Mouse (Mus musculus): ENCODE data around the gene Fbxw9. TPM values are rescaled to one million over a fixed set of nuclear protein-coding genes. Genes with fewer than 3 reads are reported as not detected.

The Fbxw9 gene
- polyA plus RNA-seq, 1 experiment from 2014 or later: 9.9 TPM

- 62% methylated on average over 3 of the region's 3 CpGs for WGBS (ENCODE audit: insufficient replicate concordance)
- no peaks in the 10 kb centered on the region for H3K9me3 ChIP-seq (replicated peaks)
- H3K27ac ChIP-seq (replicated peaks): no peak overlapping the region
- H3K4me2 ChIP-seq: no peak overlapping the region
- H3K36me3 ChIP-seq (replicated peaks): peaks cover 48% of the 10 kb centered on the region
- no peak overlapping the region for H3K4me3 ChIP-seq (replicated peaks)
- no peak for ATAC-seq (ENCODE audit: insufficient read depth)
- no peak overlapping the region for H3K9ac ChIP-seq
- H3K27me3 ChIP-seq: no peaks in the 10 kb centered on the region
- peaks cover 43% of the 10 kb centered on the region for H3K4me1 ChIP-seq (replicated peaks)
Measured at GRCm38 (mm10) chr8:85086238-85086637, 26.4 kb downstream of the Fbxw9 start.

- no peak overlapping the region for H3K4me2 ChIP-seq
- H3K4me1 ChIP-seq (replicated peaks): peaks cover 22% of the 10 kb centered on the region
- H3K36me3 ChIP-seq (replicated peaks): peaks cover 67% of the 10 kb centered on the region
- H3K4me3 ChIP-seq (replicated peaks): no peak overlapping the region
- no peak overlapping the region for H3K9ac ChIP-seq
- no peaks in the 10 kb centered on the region for H3K9me3 ChIP-seq (replicated peaks)
- WGBS (ENCODE audit: insufficient replicate concordance): 53% methylated on average over 2 of the region's 2 CpGs
- no peak for ATAC-seq (ENCODE audit: insufficient read depth)
- H3K27me3 ChIP-seq: no peaks in the 10 kb centered on the region
- no peak overlapping the region for H3K27ac ChIP-seq (replicated peaks)
Measured at GRCm38 (mm10) chr8:85088771-85089170, 28.9 kb downstream of the Fbxw9 start.

GRCm38 (mm10) chr8:85090856-85091255 is 31.0 kb downstream of the Fbxw9 start:
- 81% methylated on average over 11 of the region's 11 CpGs for WGBS (ENCODE audit: insufficient replicate concordance)

GRCm38 (mm10) chr8:85091526-85092090 is 31.8 kb downstream of the Fbxw9 start:
- H3K27me3 ChIP-seq: no peaks in the 10 kb centered on the region
- peaks cover 81% of the 10 kb centered on the region for H3K36me3 ChIP-seq (replicated peaks)
- ATAC-seq (ENCODE audit: insufficient read depth): no peak

More at GRCm38 (mm10) chr8:85090856-85091255, 31.0 kb downstream of the Fbxw9 start:
- H3K9ac ChIP-seq: no peak overlapping the region
- H3K4me3 ChIP-seq (replicated peaks): no peak overlapping the region
- H3K4me1 ChIP-seq (replicated peaks): 0 out of 2 replicates have a peak, but pooled peaks cover 4% of the 10 kb centered on the region
- H3K9me3 ChIP-seq (replicated peaks): no peaks in the 10 kb centered on the region
- no peak overlapping the region for H3K27ac ChIP-seq (replicated peaks)
- H3K36me3 ChIP-seq (replicated peaks): peaks cover 80% of the 10 kb centered on the region
- no peak for ATAC-seq (ENCODE audit: insufficient read depth)
- no peak overlapping the region for H3K4me2 ChIP-seq
- no peaks in the 10 kb centered on the region for H3K27me3 ChIP-seq

GRCm38 (mm10) chr8:85095051-85095450 is 35.2 kb downstream of the Fbxw9 start:
- no peak for ATAC-seq (ENCODE audit: insufficient read depth)

More at GRCm38 (mm10) chr8:85091526-85092090, 31.8 kb downstream of the Fbxw9 start:
- 68% methylated on average over 21 of the region's 21 CpGs for WGBS (ENCODE audit: insufficient replicate concordance)
- Histone ChIP-seq H3K9ac (no peak overlapping the region), H3K27ac (replicated peaks) (no peak overlapping the region), H3K4me1 (replicated peaks) (0 out of 2 replicates have a peak, but pooled peaks cover 4% of the 10 kb centered on the region), H3K4me2 (no peak overlapping the region), H3K9me3 (replicated peaks) (no peaks in the 10 kb centered on the region), H3K4me3 (replicated peaks) (no peak overlapping the region)

DNA sequence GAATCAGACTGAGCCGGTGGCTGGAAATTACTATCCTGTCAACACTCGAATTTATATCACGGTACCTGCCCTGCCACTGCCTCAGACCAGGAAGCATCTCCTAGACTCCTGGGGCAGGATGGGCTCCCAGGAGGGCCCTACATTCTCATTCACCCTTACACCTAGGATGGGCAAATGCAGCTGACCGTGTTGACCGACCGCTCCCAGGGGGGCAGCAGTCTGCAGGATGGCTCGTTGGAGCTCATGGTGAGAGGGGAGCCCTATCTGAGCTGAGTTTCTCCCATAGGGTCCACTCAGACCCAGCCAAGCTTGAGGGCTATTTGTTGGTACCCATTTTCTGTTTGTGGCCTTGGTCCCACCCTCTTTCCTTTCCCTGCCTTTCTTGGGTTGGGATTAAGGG is 35.7 kb downstream of the Fbxw9 start:
- no peaks in the 10 kb centered on the region for H3K27me3 ChIP-seq
- WGBS (ENCODE audit: insufficient replicate concordance): 81% methylated on average over 7 of the region's 7 CpGs
- no peak overlapping the region for H3K4me2 ChIP-seq
- ATAC-seq (ENCODE audit: insufficient read depth): no peak
- H3K4me1 ChIP-seq (replicated peaks): 0 out of 2 replicates have a peak, but pooled peaks cover 4% of the 10 kb centered on the region
- H3K9me3 ChIP-seq (replicated peaks): no peaks in the 10 kb centered on the region
- peaks cover 73% of the 10 kb centered on the region for H3K36me3 ChIP-seq (replicated peaks)
- no peak overlapping the region for H3K27ac ChIP-seq (replicated peaks)
- no peak overlapping the region for H3K9ac ChIP-seq
- H3K4me3 ChIP-seq (replicated peaks): no peak overlapping the region

More at GRCm38 (mm10) chr8:85095051-85095450, 35.2 kb downstream of the Fbxw9 start:
- H3K4me3 ChIP-seq (replicated peaks): no peak overlapping the region
- H3K36me3 ChIP-seq (replicated peaks): peaks cover 73% of the 10 kb centered on the region
- H3K4me2 ChIP-seq: no peak overlapping the region
- WGBS (ENCODE audit: insufficient replicate concordance): 81% methylated on average over 13 of the region's 13 CpGs
- H3K9me3 ChIP-seq (replicated peaks): no peaks in the 10 kb centered on the region
- H3K27me3 ChIP-seq: no peaks in the 10 kb centered on the region
- no peak overlapping the region for H3K27ac ChIP-seq (replicated peaks)
- H3K4me1 ChIP-seq (replicated peaks): 0 out of 2 replicates have a peak, but pooled peaks cover 4% of the 10 kb centered on the region
- H3K9ac ChIP-seq: no peak overlapping the region

DNA sequence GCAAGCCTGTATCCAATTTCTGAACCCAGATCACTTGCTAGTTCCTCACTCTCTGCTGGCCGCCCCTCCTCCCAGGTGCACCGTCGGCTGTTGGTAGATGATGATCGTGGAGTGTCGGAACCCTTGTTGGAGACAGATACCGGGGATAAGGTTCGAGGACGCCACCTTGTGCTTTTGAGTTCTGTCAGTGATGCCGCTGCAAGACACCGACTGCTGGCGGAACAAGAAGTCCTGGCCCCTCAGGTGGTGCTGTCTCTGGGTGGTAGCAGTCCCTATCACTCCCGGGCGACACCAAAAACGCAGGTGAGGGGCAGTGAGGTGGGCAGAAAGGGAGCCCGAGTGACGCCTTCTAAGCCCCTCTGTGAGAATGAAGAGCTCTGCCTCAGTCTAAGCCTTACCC is 36.3 kb downstream of the Fbxw9 start:
- H3K4me3 ChIP-seq (replicated peaks): no peak overlapping the region
- H3K4me1 ChIP-seq (replicated peaks): 0 out of 2 replicates have a peak, but pooled peaks cover 4% of the 10 kb centered on the region
- H3K4me2 ChIP-seq: no peak overlapping the region
- H3K9me3 ChIP-seq (replicated peaks): no peaks in the 10 kb centered on the region
- H3K27ac ChIP-seq (replicated peaks): no peak overlapping the region
- no peaks in the 10 kb centered on the region for H3K27me3 ChIP-seq
- peaks cover 67% of the 10 kb centered on the region for H3K36me3 ChIP-seq (replicated peaks)
- no peak for ATAC-seq (ENCODE audit: insufficient read depth)
- no peak overlapping the region for H3K9ac ChIP-seq
- 81% methylated on average over 16 of the region's 16 CpGs for WGBS (ENCODE audit: insufficient replicate concordance)

GRCm38 (mm10) chr8:85096850-85097249 is 37.0 kb downstream of the Fbxw9 start:
- no peak for ATAC-seq (ENCODE audit: insufficient read depth)
- no peaks in the 10 kb centered on the region for H3K4me1 ChIP-seq (replicated peaks)
- H3K9ac ChIP-seq: no peak overlapping the region
- no peaks in the 10 kb centered on the region for H3K9me3 ChIP-seq (replicated peaks)
- no peaks in the 10 kb centered on the region for H3K27me3 ChIP-seq
- H3K36me3 ChIP-seq (replicated peaks): peaks cover 61% of the 10 kb centered on the region
- 74% methylated on average over 4 of the region's 4 CpGs for WGBS (ENCODE audit: insufficient replicate concordance)
- no peak overlapping the region for H3K4me2 ChIP-seq
- H3K4me3 ChIP-seq (replicated peaks): no peak overlapping the region
- no peak overlapping the region for H3K27ac ChIP-seq (replicated peaks)

DNA sequence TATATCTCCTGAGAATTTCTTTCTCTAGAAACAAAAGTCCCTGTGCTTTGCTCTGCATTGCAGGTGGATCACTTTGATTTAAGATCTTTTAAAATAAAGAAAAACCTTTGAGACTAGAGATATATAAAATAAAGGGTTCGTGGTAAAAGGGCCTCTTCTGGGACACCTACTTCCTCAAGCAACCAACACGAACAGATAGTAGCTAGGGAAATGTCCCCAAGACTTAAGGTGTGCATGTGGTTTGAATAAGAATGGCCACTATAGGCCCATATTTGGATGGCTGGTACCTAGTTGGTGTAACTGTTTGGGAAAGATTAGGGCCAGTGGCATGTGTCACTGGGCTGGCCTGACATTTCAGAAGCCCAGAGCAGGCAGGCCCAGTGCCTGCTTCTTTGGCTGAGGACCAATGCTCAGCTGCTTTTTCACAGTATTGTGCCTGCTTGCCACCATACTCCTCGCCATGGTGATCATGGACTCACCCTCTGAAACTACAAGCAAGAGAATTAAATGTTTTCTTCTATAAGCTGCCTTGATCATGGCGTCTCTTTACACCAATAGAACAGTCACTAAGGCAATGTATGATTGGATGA is 40.3 kb downstream of the Fbxw9 start:
- H3K36me3 ChIP-seq (replicated peaks): peaks cover 34% of the 10 kb centered on the region
- WGBS (ENCODE audit: insufficient replicate concordance): 55% methylated on average over 4 of the region's 4 CpGs
- no peak overlapping the region for H3K4me2 ChIP-seq

GRCm38 (mm10) chr8:85113241-85113640 is 53.4 kb downstream of the Fbxw9 start:
- H3K27me3 ChIP-seq: no peaks in the 10 kb centered on the region
- WGBS (ENCODE audit: insufficient replicate concordance): 76% methylated on average over 10 of the region's 10 CpGs

More for the DNA sequence above, 40.3 kb downstream of the Fbxw9 start:
- H3K9me3 ChIP-seq (replicated peaks): no peaks in the 10 kb centered on the region
- no peaks in the 10 kb centered on the region for H3K27me3 ChIP-seq
- H3K9ac ChIP-seq: no peak overlapping the region
- H3K27ac ChIP-seq (replicated peaks): no peak overlapping the region
- H3K4me3 ChIP-seq (replicated peaks): no peak overlapping the region
- H3K4me1 ChIP-seq (replicated peaks): no peaks in the 10 kb centered on the region
- ATAC-seq (ENCODE audit: insufficient read depth): no peak

GRCm38 (mm10) chr8:85115501-85115900 is 55.6 kb downstream of the Fbxw9 start:
- H3K4me1 ChIP-seq (replicated peaks): no peaks in the 10 kb centered on the region
- 46% methylated on average over 4 of the region's 4 CpGs for WGBS (ENCODE audit: insufficient replicate concordance)
- H3K9me3 ChIP-seq (replicated peaks): no peaks in the 10 kb centered on the region
- H3K4me2 ChIP-seq: no peak overlapping the region
- H3K4me3 ChIP-seq (replicated peaks): no peak overlapping the region
- peaks cover 23% of the 10 kb centered on the region for H3K36me3 ChIP-seq (replicated peaks)
- H3K27ac ChIP-seq (replicated peaks): no peak overlapping the region
- peaks cover 10% of the 10 kb centered on the region for H3K27me3 ChIP-seq
- ATAC-seq (ENCODE audit: insufficient read depth): no peak
- no peak overlapping the region for H3K9ac ChIP-seq

More at GRCm38 (mm10) chr8:85113241-85113640, 53.4 kb downstream of the Fbxw9 start:
- no peak overlapping the region for H3K4me3 ChIP-seq (replicated peaks)
- no peak overlapping the region for H3K9ac ChIP-seq
- H3K27ac ChIP-seq (replicated peaks): no peak overlapping the region
- no peaks in the 10 kb centered on the region for H3K4me1 ChIP-seq (replicated peaks)
- H3K36me3 ChIP-seq (replicated peaks): peaks cover 37% of the 10 kb centered on the region
- no peak for ATAC-seq (ENCODE audit: insufficient read depth)
- H3K9me3 ChIP-seq (replicated peaks): no peaks in the 10 kb centered on the region
- no peak overlapping the region for H3K4me2 ChIP-seq
